Mouse (Mus musculus): ENCODE data around the gene Fgf3.
"Not testable (repeated sequence)": the region's sequence is repeated elsewhere in the genome, so short reads cannot be mapped to it uniquely, and the experiment has no call there.

DNA sequence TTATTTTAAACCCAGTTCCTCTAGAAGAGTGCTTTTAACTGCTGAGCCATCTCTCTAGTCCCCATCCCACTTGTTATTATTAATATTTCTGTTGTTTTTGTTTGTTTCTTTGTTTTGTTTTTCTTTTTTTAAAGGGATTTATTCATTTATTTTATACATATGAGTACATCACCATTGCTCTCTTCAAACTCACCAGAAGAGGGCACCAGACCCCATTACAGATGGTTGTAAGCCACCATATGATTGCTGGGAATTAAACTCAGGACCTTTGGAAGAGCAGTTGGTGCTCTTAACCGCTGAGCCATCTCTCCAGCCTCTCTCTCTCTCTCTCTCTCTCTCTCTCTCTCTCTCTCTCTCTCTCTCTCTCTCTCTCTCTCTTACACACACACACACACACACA, 52.8 kb downstream of the Fgf3 start:
- TF ChIP-seq CTCF (IDR thresholded peaks at IDR 0.05; ENCODE audit: control insufficient read depth, insufficient read depth, low read length); POLR2A (IDR thresholded peaks at IDR 0.05; ENCODE audit: borderline replicate concordance, control insufficient read depth, low read depth, low read length): not testable (repeated sequence)

Data from bone marrow, adult 2 months (tissue).